Mouse (Mus musculus): ENCODE results near the gene Krt34. TPM values are rescaled to one million over a fixed set of nuclear protein-coding genes. Genes with fewer than 3 reads are reported as not detected.

Krt34 gene
- polyA plus RNA-seq, 1 experiment from 2014 or later, result not detected

GRCm38 (mm10) chr11:100013691-100014171 lies 27.6 kb downstream of the Krt34 start:
- 78% methylated on average over 4 of the region's 4 CpGs for WGBS
- H3K4me3 ChIP-seq (ENCODE audit: low read depth, low read length), result no peak overlapping the region
- no peak overlapping the region for H3K27ac ChIP-seq (replicated peaks; ENCODE audit: low read depth, low read length)
- ATAC-seq (ENCODE audit: insufficient number of reproducible peaks, low FRiP score, low TSS enrichment, low read depth), result no peak
- no peaks in the 10 kb centered on the region for H3K9me3 ChIP-seq (ENCODE audit: control insufficient read depth, low read length)
- H3K27me3 ChIP-seq (ENCODE audit: control insufficient read depth, insufficient read depth, low read length), result no peaks in the 10 kb centered on the region
- no peaks in the 10 kb centered on the region for H3K36me3 ChIP-seq (ENCODE audit: control insufficient read depth, insufficient read depth, low read length)
- DNase-seq (ENCODE audit: low spot score), result no peak
- H3K9ac ChIP-seq (ENCODE audit: low read length), result no peak overlapping the region
- no peak overlapping the region for H3K4me2 ChIP-seq (ENCODE audit: low read depth, severe bottlenecking)
- no peaks in the 10 kb centered on the region for H3K4me1 ChIP-seq (ENCODE audit: control insufficient read depth, insufficient read depth, low read length)

GRCm38 (mm10) chr11:100010682-100011081 lies 30.7 kb downstream of the Krt34 start:
- DNase-seq (ENCODE audit: low spot score) (no peak), ATAC-seq (ENCODE audit: insufficient number of reproducible peaks, low FRiP score, low TSS enrichment, low read depth) (no peak)
- no peaks in the 10 kb centered on the region for H3K9me3 ChIP-seq (ENCODE audit: control insufficient read depth, low read length)
- no peaks in the 10 kb centered on the region for H3K36me3 ChIP-seq (ENCODE audit: control insufficient read depth, insufficient read depth, low read length)
- H3K4me1 ChIP-seq (ENCODE audit: control insufficient read depth, insufficient read depth, low read length), result no peaks in the 10 kb centered on the region
- no peak overlapping the region for H3K4me3 ChIP-seq (ENCODE audit: low read depth, low read length)
- WGBS, result 85% methylated on average over 5 of the region's 5 CpGs
- H3K4me2 ChIP-seq (ENCODE audit: low read depth, severe bottlenecking), result no peak overlapping the region
- no peaks in the 10 kb centered on the region for H3K27me3 ChIP-seq (ENCODE audit: control insufficient read depth, insufficient read depth, low read length)
- H3K27ac ChIP-seq (replicated peaks; ENCODE audit: low read depth, low read length), result no peak overlapping the region
- no peak overlapping the region for H3K9ac ChIP-seq (ENCODE audit: low read length)

- Histone ChIP-seq H3K9ac (ENCODE audit: low read length) (no peak overlapping the region), H3K4me3 (ENCODE audit: low read depth, low read length) (no peak overlapping the region), H3K27ac (replicated peaks; ENCODE audit: low read depth, low read length) (no peak overlapping the region), H3K9me3 (ENCODE audit: control insufficient read depth, low read length) (no peaks in the 10 kb centered on the region), H3K4me1 (ENCODE audit: control insufficient read depth, insufficient read depth, low read length) (no peaks in the 10 kb centered on the region), H3K4me2 (ENCODE audit: low read depth, severe bottlenecking) (no peak overlapping the region), H3K36me3 (ENCODE audit: control insufficient read depth, insufficient read depth, low read length) (no peaks in the 10 kb centered on the region), H3K27me3 (ENCODE audit: control insufficient read depth, insufficient read depth, low read length) (no peaks in the 10 kb centered on the region)
- ATAC-seq (ENCODE audit: insufficient number of reproducible peaks, low FRiP score, low TSS enrichment, low read depth), result no peak
- WGBS, result 90% methylated on average over 5 of the region's 5 CpGs
- DNase-seq (ENCODE audit: low spot score), result no peak
Observed at GRCm38 (mm10) chr11:100008336-100008735, 33.0 kb downstream of the Krt34 start.

- Histone ChIP-seq H3K4me2 (ENCODE audit: low read depth, severe bottlenecking) (no peak overlapping the region), H3K9me3 (ENCODE audit: control insufficient read depth, low read length) (peaks cover 2% of the 10 kb centered on the region; the same call in 1 of the 2 replicates), H3K27me3 (ENCODE audit: control insufficient read depth, insufficient read depth, low read length) (no peaks in the 10 kb centered on the region), H3K27ac (replicated peaks; ENCODE audit: low read depth, low read length) (no peak overlapping the region), H3K36me3 (ENCODE audit: control insufficient read depth, insufficient read depth, low read length) (no peaks in the 10 kb centered on the region), H3K4me1 (ENCODE audit: control insufficient read depth, insufficient read depth, low read length) (no peaks in the 10 kb centered on the region), H3K9ac (ENCODE audit: low read length) (no peak overlapping the region), H3K4me3 (ENCODE audit: low read depth, low read length) (no peak overlapping the region)
- 58% methylated on average over 3 of the region's 3 CpGs for WGBS
- ATAC-seq (ENCODE audit: insufficient number of reproducible peaks, low FRiP score, low TSS enrichment, low read depth), result no peak
- no peak for DNase-seq (ENCODE audit: low spot score)
Observed at GRCm38 (mm10) chr11:100006624-100007023, 34.7 kb downstream of the Krt34 start.

- DNase-seq (ENCODE audit: low spot score) (no peak), ATAC-seq (ENCODE audit: insufficient number of reproducible peaks, low FRiP score, low TSS enrichment, low read depth) (no peak)
- Histone ChIP-seq H3K9me3 (ENCODE audit: control insufficient read depth, low read length) (peaks cover 2% of the 10 kb centered on the region; the same call in 1 of the 2 replicates), H3K36me3 (ENCODE audit: control insufficient read depth, insufficient read depth, low read length) (no peaks in the 10 kb centered on the region), H3K4me3 (ENCODE audit: low read depth, low read length) (no peak overlapping the region), H3K9ac (ENCODE audit: low read length) (no peak overlapping the region), H3K4me1 (ENCODE audit: control insufficient read depth, insufficient read depth, low read length) (no peaks in the 10 kb centered on the region), H3K4me2 (ENCODE audit: low read depth, severe bottlenecking) (no peak overlapping the region), H3K27me3 (ENCODE audit: control insufficient read depth, insufficient read depth, low read length) (no peaks in the 10 kb centered on the region), H3K27ac (replicated peaks; ENCODE audit: low read depth, low read length) (no peak overlapping the region)
- WGBS, result 88% methylated on average over 8 of the region's 8 CpGs
Observed at GRCm38 (mm10) chr11:100005905-100006304, 35.4 kb downstream of the Krt34 start.

- Histone ChIP-seq H3K27ac (replicated peaks; ENCODE audit: low read depth, low read length) (no peak overlapping the region), H3K9me3 (ENCODE audit: control insufficient read depth, low read length) (peaks cover 2% of the 10 kb centered on the region; the same call in 1 of the 2 replicates), H3K27me3 (ENCODE audit: control insufficient read depth, insufficient read depth, low read length) (no peaks in the 10 kb centered on the region), H3K36me3 (ENCODE audit: control insufficient read depth, insufficient read depth, low read length) (no peaks in the 10 kb centered on the region), H3K9ac (ENCODE audit: low read length) (no peak overlapping the region), H3K4me3 (ENCODE audit: low read depth, low read length) (no peak overlapping the region), H3K4me1 (ENCODE audit: control insufficient read depth, insufficient read depth, low read length) (no peaks in the 10 kb centered on the region), H3K4me2 (ENCODE audit: low read depth, severe bottlenecking) (no peak overlapping the region)
- WGBS, result 24% methylated on average over 6 of the region's 6 CpGs
- ATAC-seq (ENCODE audit: insufficient number of reproducible peaks, low FRiP score, low TSS enrichment, low read depth) (no peak), DNase-seq (ENCODE audit: low spot score) (peak; percentile 61)
Observed at GRCm38 (mm10) chr11:100004846-100005245, 36.5 kb downstream of the Krt34 start.

- H3K9ac ChIP-seq (ENCODE audit: low read length), result no peak overlapping the region
- no peaks in the 10 kb centered on the region for H3K36me3 ChIP-seq (ENCODE audit: control insufficient read depth, insufficient read depth, low read length)
- H3K27ac ChIP-seq (replicated peaks; ENCODE audit: low read depth, low read length), result no peak overlapping the region
- H3K27me3 ChIP-seq (ENCODE audit: control insufficient read depth, insufficient read depth, low read length), result peaks cover 4% of the 10 kb centered on the region; the same call in 1 of the 2 replicates
- peaks cover 2% of the 10 kb centered on the region; the same call in 1 of the 2 replicates for H3K9me3 ChIP-seq (ENCODE audit: control insufficient read depth, low read length)
- no peak overlapping the region for H3K4me2 ChIP-seq (ENCODE audit: low read depth, severe bottlenecking)
- ATAC-seq (ENCODE audit: insufficient number of reproducible peaks, low FRiP score, low TSS enrichment, low read depth), result no peak
- DNase-seq (ENCODE audit: low spot score), result no peak
- H3K4me3 ChIP-seq (ENCODE audit: low read depth, low read length), result no peak overlapping the region
- no peaks in the 10 kb centered on the region for H3K4me1 ChIP-seq (ENCODE audit: control insufficient read depth, insufficient read depth, low read length)
- 85% methylated on average over 7 of the region's 7 CpGs for WGBS
Observed at GRCm38 (mm10) chr11:99999091-99999490, 42.3 kb downstream of the Krt34 start.

- Histone ChIP-seq H3K4me2 (ENCODE audit: low read depth, severe bottlenecking) (no peak overlapping the region), H3K4me3 (ENCODE audit: low read depth, low read length) (no peak overlapping the region), H3K27me3 (ENCODE audit: control insufficient read depth, insufficient read depth, low read length) (peaks cover 9% of the 10 kb centered on the region; the same call in 1 of the 2 replicates), H3K9me3 (ENCODE audit: control insufficient read depth, low read length) (no peaks in the 10 kb centered on the region), H3K27ac (replicated peaks; ENCODE audit: low read depth, low read length) (no peak overlapping the region), H3K36me3 (ENCODE audit: control insufficient read depth, insufficient read depth, low read length) (no peaks in the 10 kb centered on the region), H3K4me1 (ENCODE audit: control insufficient read depth, insufficient read depth, low read length) (peaks cover 3% of the 10 kb centered on the region; the same call in 1 of the 2 replicates), H3K9ac (ENCODE audit: low read length) (no peak overlapping the region)
- no peak for DNase-seq (ENCODE audit: low spot score)
- 56% methylated on average over 4 of the region's 4 CpGs for WGBS
- ATAC-seq (ENCODE audit: insufficient number of reproducible peaks, low FRiP score, low TSS enrichment, low read depth), result no peak
Observed at GRCm38 (mm10) chr11:99994384-99994661, 47.0 kb downstream of the Krt34 start.
